Mouse (Mus musculus): ENCODE results near the gene Olfr498. TPM values are rescaled to one million over a fixed set of nuclear protein-coding genes. Genes with fewer than 3 reads are reported as not detected.

Olfr498 gene
- not detected in 2 replicates for polyA plus RNA-seq (2015; fragmentation: Nextera tagmentation; extraction: Ambion mirVana)

DNA sequence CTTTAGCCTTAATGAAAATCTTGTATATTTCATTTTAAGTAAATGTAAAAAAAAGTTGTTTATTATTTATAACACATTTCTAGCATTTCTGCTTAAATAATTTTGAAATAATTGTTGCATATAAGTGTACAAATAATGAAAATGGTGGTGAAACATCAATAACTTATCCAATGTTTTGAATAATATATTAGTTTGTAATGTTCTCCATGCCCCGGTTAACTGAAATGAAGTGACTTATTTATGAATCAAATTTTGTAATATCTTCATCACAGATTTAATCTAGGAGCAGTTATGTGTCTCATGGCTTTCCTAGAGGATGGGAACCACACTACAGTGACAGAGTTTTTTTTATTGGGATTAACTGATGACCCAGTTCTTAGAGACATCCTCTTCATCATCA lies at the start of gene Olfr498:
Gene Olfr498 (plus strand): TSS at position 301 of the 400 bp plus-strand sequence.
- H3K9me3 ChIP-seq (replicated peaks; ENCODE audit: control insufficient read depth, low read length): no peaks in the 10 kb centered on the region
- H3K4me3 ChIP-seq (ENCODE audit: low read depth, low read length): no peak within 1 kb of the TSS
- no peak within 1 kb of the TSS for H3K9ac ChIP-seq (ENCODE audit: low read depth, low read length)
- no peak for ATAC-seq (ENCODE audit: low read depth)
- H3K36me3 ChIP-seq (ENCODE audit: control insufficient read depth, insufficient read depth): no peaks in the 10 kb centered on the region
- H3K4me1 ChIP-seq (ENCODE audit: control insufficient read depth, low read depth, low read length): no peaks in the 10 kb centered on the region
- H3K27ac ChIP-seq (ENCODE audit: low read length): no peak within 1 kb of the TSS
- H3K27me3 ChIP-seq (ENCODE audit: control insufficient read depth, insufficient read depth, low read depth, low read length): no peaks in the 10 kb centered on the region
- whole genome bisulfite sequencing (ENCODE audit: insufficient replicate concordance): 62% methylated on average over 1 of the region's 1 CpGs
- no peak within 1 kb of the TSS for H3K4me2 ChIP-seq (ENCODE audit: low read depth, low read length)

DNA sequence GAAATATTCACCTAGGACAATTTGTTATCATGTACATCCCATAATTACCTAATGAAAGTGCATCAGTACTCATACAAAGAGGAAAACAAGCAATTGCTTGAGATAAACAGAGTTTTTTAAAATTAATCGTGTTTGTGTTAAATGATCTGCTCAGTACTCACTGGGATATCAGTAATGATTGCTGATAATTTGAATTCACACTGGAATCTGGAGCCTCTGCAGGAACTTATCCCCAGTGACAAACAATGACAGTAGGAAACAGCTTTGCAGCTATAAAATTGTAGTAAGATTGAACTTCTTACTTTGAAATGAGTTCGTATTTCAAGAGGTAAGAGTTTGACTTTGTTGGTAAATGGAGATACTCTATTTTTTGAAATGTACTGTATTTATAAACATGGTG lies 45.0 kb upstream of the Olfr498 start, which contains the start of gene Olfr497:
Gene Olfr497 (plus strand): TSS at position 301 of the 400 bp plus-strand sequence.
- Histone ChIP-seq H3K9me3 (replicated peaks; ENCODE audit: control insufficient read depth, low read length) (no peaks in the 10 kb centered on the region), H3K4me1 (ENCODE audit: control insufficient read depth, low read depth, low read length) (no peaks in the 10 kb centered on the region), H3K27me3 (ENCODE audit: control insufficient read depth, insufficient read depth, low read depth, low read length) (no peaks in the 10 kb centered on the region), H3K4me2 (ENCODE audit: low read depth, low read length) (no peak within 1 kb of the TSS), H3K9ac (ENCODE audit: low read depth, low read length) (no peak within 1 kb of the TSS), H3K27ac (ENCODE audit: low read length) (no peak within 1 kb of the TSS), H3K4me3 (ENCODE audit: low read depth, low read length) (no peak within 1 kb of the TSS), H3K36me3 (ENCODE audit: control insufficient read depth, insufficient read depth) (no peaks in the 10 kb centered on the region)
- WGBS (ENCODE audit: insufficient replicate concordance): 60% methylated on average over 2 of the region's 2 CpGs
- ATAC-seq (ENCODE audit: low read depth): no peak

Other genes starting within 250 kb of the Olfr498 start
- not detected in 2 replicates for gene Olfr488, start 207.0 kb upstream of the Olfr498 start, polyA plus RNA-seq (2015; fragmentation: Nextera tagmentation; extraction: Ambion mirVana)
- not detected in 2 replicates for gene Olfr490, start 176.4 kb upstream of the Olfr498 start, polyA plus RNA-seq (2015; fragmentation: Nextera tagmentation; extraction: Ambion mirVana)
- gene Olfr491, start 151.9 kb upstream of the Olfr498 start, polyA plus RNA-seq (2015; fragmentation: Nextera tagmentation; extraction: Ambion mirVana): not detected in 2 replicates
- not detected in 2 replicates for gene Olfr492, start 141.7 kb upstream of the Olfr498 start, polyA plus RNA-seq (2015; fragmentation: Nextera tagmentation; extraction: Ambion mirVana)
- gene Olfr493, start 118.3 kb upstream of the Olfr498 start, polyA plus RNA-seq (2015; fragmentation: Nextera tagmentation; extraction: Ambion mirVana): not detected in 2 replicates
- gene Olfr494, start 100.0 kb upstream of the Olfr498 start, polyA plus RNA-seq (2015; fragmentation: Nextera tagmentation; extraction: Ambion mirVana): not detected in 2 replicates
- not detected in 2 replicates for gene Olfr495, start 72.2 kb upstream of the Olfr498 start, polyA plus RNA-seq (2015; fragmentation: Nextera tagmentation; extraction: Ambion mirVana)
- gene Olfr497, start 44.9 kb upstream of the Olfr498 start, polyA plus RNA-seq (2015; fragmentation: Nextera tagmentation; extraction: Ambion mirVana): not detected in 2 replicates
- not detected in 2 replicates for gene Olfr502, start 59.7 kb downstream of the Olfr498 start, polyA plus RNA-seq (2015; fragmentation: Nextera tagmentation; extraction: Ambion mirVana)
- not detected in 2 replicates for gene Olfr503, start 79.2 kb downstream of the Olfr498 start, polyA plus RNA-seq (2015; fragmentation: Nextera tagmentation; extraction: Ambion mirVana)
- not detected in 2 replicates for gene Olfr504, start 100.5 kb downstream of the Olfr498 start, polyA plus RNA-seq (2015; fragmentation: Nextera tagmentation; extraction: Ambion mirVana)
- gene Olfr506, start 145.5 kb downstream of the Olfr498 start, polyA plus RNA-seq (2015; fragmentation: Nextera tagmentation; extraction: Ambion mirVana): not detected in 2 replicates
- gene Olfr507, start 156.5 kb downstream of the Olfr498 start, polyA plus RNA-seq (2015; fragmentation: Nextera tagmentation; extraction: Ambion mirVana): not detected in 2 replicates
- gene Olfr508, start 164.7 kb downstream of the Olfr498 start, polyA plus RNA-seq (2015; fragmentation: Nextera tagmentation; extraction: Ambion mirVana): not detected in 2 replicates
- not detected in 2 replicates for gene Olfr509, start 186.6 kb downstream of the Olfr498 start, polyA plus RNA-seq (2015; fragmentation: Nextera tagmentation; extraction: Ambion mirVana)
- not detected in 2 replicates for gene Olfr510, start 201.1 kb downstream of the Olfr498 start, polyA plus RNA-seq (2015; fragmentation: Nextera tagmentation; extraction: Ambion mirVana)
- gene Olfr512, start 248.0 kb downstream of the Olfr498 start, polyA plus RNA-seq (2015; fragmentation: Nextera tagmentation; extraction: Ambion mirVana): not detected in 2 replicates

Data from liver, embryonic 16.5 days (tissue).